Mouse (Mus musculus): ENCODE data around the gene Crisp3. TPM values are rescaled to one million over a fixed set of nuclear protein-coding genes. Genes with fewer than 3 reads are reported as not detected.
"Not testable (repeated sequence)": the region's sequence is repeated elsewhere in the genome, so short reads cannot be mapped to it uniquely, and the experiment has no call there.

Gene Crisp3
- not detected for total RNA-seq (2021)

GRCm38 (mm10) chr17:40242135-40242534 is at the start of gene Crisp3:
Gene Crisp3 (minus strand): TSS chr17:40242288.
- intact Hi-C loops (cut with DNase I), result no loop called here

GRCm38 (mm10) chr17:40285435-40285834 is 43.3 kb upstream of the Crisp3 start:
- intact Hi-C loops (cut with DNase I), result no loop called here
- no peak for DNase-seq (ENCODE audit: low spot score in 2 of 2)

More at GRCm38 (mm10) chr17:40242135-40242534, at the start of gene Crisp3:
- no peak for DNase-seq (ENCODE audit: low spot score in 2 of 2)

- intact Hi-C loops (cut with DNase I), result no loop called here
- DNase-seq (ENCODE audit: low spot score in 2 of 2), result no peak
These were observed 33.4 kb upstream of the Crisp3 start for GRCm38 (mm10) chr17:40275519-40275918.

GRCm38 (mm10) chr17:40274906-40275470 is 32.9 kb upstream of the Crisp3 start:
- intact Hi-C loops (cut with DNase I), result no loop called here
- no peak for DNase-seq (ENCODE audit: low spot score in 2 of 2)

- intact Hi-C loops (cut with DNase I), result no loop called here
- no peak for DNase-seq (ENCODE audit: low spot score in 2 of 2)
These were observed 10.4 kb upstream of the Crisp3 start for GRCm38 (mm10) chr17:40252487-40252886.

GRCm38 (mm10) chr17:40208540-40208939 is 33.5 kb downstream of the Crisp3 start, which contains the start of gene Pgk2:
Gene Pgk2 (minus strand): TSS chr17:40208640.
- no peak for DNase-seq (ENCODE audit: low spot score in 2 of 2)
- intact Hi-C loops (cut with DNase I), result no loop called here

GRCm38 (mm10) chr17:40201803-40202202 is 40.3 kb downstream of the Crisp3 start:
- DNase-seq (ENCODE audit: low spot score in 2 of 2); intact Hi-C loops (cut with DNase I): not testable (repeated sequence)

- intact Hi-C loops (cut with DNase I); DNase-seq (ENCODE audit: low spot score in 2 of 2): not testable (repeated sequence)
These were observed 51.9 kb downstream of the Crisp3 start for GRCm38 (mm10) chr17:40190192-40190591.

Other genes starting within 250 kb of the Crisp3 start
- gene AC192777.2, start 146.8 kb downstream of the Crisp3 start, total RNA-seq (2021), result not detected
- not detected for gene Pgk2, start 33.6 kb downstream of the Crisp3 start, total RNA-seq (2021)
- gene Crisp1, start 76.9 kb upstream of the Crisp3 start, total RNA-seq (2021), result not detected